Mouse (Mus musculus): Measurements from ENCODE around the gene Rabgap1l. TPM values are rescaled to one million over a fixed set of nuclear protein-coding genes. Genes with fewer than 3 reads are reported as not detected.

Rabgap1l gene
- 100 to 1,000 TPM; 202 to 244 (median 218) TPM for total RNA-seq (2022)

- peak; percentile 47 to 58 for DNase-seq (ENCODE audit: low spot score in 2 of 2)
Observed at GRCm38 (mm10) chr1:160792686-160793355, at the start of gene Rabgap1l. Rabgap1l (minus strand) TSS chr1:160793211.

- DNase-seq (ENCODE audit: low spot score in 2 of 2), result no peak
Observed at GRCm38 (mm10) chr1:160842567-160842966, 49.6 kb upstream of the Rabgap1l start.

DNA sequence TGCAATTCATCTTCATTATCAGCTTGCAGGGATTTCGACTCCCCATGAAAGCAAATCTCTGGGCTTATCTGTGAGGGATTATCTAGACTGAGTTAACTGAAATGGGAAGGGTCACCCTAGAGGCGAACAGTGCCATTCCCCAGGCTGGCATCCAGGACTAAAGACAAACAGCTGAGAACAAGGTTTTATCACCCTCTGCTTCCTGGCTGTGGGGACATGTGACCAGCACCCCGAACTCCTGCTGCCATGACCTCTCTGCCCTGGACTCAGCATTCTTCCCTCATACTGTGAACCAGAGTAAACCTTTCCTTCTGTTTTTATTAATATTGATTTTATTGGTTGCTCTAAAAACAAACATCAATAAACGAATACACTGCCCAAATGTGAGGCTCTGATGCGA lies 47.6 kb upstream of the Rabgap1l start:
- DNase-seq (ENCODE audit: low spot score in 2 of 2), result no peak

DNA sequence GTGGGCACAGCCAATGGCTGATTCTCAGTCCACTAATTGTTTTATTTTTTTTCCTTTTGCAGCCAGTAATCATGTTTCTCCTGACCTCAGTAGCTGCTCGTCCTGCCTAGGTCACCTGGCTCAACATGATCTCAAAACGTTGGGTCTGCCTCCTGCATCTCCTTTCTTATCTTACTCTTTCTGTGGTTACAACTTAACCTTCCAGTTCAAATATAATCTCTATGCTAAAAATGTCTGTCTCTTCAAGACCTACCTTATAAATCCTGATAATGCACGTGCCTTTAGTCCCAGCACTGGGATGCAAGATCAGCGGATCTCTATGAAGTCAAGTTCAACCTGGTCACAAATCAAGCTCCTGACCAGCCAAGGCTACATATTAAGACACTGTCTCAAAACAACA lies 46.1 kb upstream of the Rabgap1l start:
- no peak for DNase-seq (ENCODE audit: low spot score in 2 of 2)

DNA sequence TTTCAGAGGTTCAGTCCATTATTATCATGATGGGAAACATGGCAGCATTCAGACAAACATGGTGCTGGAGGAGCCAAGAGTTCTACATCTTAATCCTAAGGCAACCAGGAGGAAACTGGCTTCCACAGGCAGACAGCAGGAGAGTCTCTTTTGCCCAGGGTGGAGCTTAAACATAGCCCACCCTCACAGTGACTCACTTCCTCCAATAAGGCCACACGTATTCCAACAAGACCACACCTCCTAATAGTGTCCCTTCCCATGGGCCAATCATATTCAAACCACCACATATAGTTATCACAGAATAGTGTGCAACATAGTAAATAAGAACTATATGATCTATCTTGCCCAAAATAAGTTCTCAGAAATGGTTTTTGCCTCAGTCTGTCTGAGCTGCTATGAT lies 41.4 kb upstream of the Rabgap1l start:
- DNase-seq (ENCODE audit: low spot score in 2 of 2), result no peak

DNA sequence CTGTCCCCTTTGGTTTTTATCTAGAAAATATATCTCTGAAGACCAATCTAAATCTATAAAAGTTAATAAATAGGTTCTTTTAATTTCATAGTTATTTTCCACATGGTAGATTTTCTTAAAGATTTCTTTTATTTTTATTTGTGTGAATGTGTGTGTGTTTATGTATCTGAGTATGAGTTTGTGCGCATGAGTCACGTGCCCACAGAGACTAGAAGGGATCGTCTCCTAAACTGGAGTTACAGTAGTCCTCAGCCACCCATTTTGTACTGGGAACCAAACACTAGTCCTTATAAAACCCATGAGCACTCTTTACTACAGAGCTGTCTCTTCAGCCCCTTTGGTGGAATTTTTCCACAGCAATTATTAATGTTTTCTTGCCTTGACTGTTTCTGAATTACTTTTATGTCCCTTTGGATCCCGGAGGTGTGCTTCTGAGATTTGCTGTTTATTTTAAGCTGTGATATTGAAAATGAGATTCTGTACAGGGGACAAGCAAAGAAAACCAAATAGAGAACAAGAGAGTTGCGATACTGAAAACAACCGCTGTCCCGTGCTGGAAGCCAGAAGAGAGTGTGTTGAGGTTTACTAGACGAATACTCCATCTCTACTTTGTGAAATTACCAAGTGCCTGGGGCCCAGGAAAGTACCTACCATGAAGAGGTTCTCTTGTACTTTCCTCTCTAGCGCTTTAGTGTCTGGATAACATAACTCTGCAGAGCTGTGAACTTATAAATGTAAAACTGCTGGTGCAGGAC lies 39.4 kb upstream of the Rabgap1l start:
- DNase-seq (ENCODE audit: low spot score in 2 of 2), result no peak

- DNase-seq (ENCODE audit: low spot score in 2 of 2), result no peak
Observed at GRCm38 (mm10) chr1:160830608-160831498, 37.8 kb upstream of the Rabgap1l start.

GRCm38 (mm10) chr1:160825441-160825856 lies 32.4 kb upstream of the Rabgap1l start:
- DNase-seq (ENCODE audit: low spot score in 2 of 2), result no peak

DNA sequence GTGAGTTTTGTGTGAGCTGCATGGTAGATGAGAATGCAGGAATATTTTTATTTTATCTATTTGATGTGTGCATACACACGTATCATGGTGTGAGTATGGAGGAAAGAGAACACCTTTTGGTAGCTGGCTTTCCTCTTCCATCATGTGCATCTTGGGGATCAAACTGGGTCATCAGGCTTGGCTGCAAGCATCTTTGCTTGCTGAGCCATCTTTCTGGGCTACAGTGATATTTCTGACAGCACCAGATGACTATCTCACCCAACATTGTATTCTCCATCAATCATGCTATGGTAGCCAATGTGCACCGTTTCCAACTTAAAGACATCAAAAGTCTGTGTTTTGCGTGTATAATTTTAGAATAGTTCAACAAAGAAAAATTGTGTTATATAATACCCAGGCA lies 30.6 kb upstream of the Rabgap1l start:
- DNase-seq (ENCODE audit: low spot score in 2 of 2), result no peak

- no peak for DNase-seq (ENCODE audit: low spot score in 2 of 2)
Observed at GRCm38 (mm10) chr1:160814198-160814597, 21.2 kb upstream of the Rabgap1l start.

- no peak for DNase-seq (ENCODE audit: low spot score in 2 of 2)
Observed at GRCm38 (mm10) chr1:160812428-160812827, 19.4 kb upstream of the Rabgap1l start.

DNA sequence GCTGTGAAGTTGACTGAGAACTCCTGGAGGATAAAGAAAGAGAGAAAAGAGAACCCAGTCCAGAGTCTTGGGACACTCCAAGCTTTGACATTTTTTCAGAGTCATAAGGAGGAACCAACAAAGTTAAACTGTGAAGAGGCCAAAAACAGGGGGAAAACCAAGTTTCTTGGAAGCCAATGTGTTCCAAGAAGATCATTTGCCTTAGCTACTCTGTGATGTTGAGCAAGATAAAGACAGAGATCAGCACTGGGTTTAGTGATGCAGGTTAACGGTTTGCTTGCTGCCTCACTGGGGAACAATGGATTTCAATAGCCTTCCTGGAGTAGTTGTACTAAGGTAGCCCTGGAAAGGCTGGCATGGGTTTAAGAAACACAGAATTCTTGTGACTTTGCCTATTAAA lies 18.9 kb upstream of the Rabgap1l start:
- no peak for DNase-seq (ENCODE audit: low spot score in 2 of 2)

GRCm38 (mm10) chr1:160805268-160805667 lies 12.3 kb upstream of the Rabgap1l start:
- DNase-seq (ENCODE audit: low spot score in 2 of 2), result no peak

DNA sequence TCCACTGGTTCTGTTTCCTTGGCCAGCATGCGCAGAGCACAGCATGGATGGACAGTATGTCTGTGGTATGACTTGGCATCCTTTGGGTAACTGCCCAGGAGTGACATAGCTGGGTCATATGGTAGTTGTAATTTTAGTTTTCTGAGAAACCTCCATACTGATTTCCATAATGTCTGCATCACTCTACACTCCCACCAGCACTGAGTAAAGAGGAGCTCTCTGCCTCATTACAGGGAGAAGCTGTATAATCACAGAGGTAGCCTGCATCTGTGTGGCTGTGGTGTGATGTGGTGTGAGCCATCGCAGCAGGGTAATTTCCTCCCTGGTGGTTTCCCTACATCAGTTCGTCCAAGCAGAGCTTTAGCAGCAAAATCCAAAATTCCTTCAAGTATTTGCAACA lies 7.0 kb upstream of the Rabgap1l start:
- DNase-seq (ENCODE audit: low spot score in 2 of 2), result peak in 1 of 2 experiments; percentile 46

DNA sequence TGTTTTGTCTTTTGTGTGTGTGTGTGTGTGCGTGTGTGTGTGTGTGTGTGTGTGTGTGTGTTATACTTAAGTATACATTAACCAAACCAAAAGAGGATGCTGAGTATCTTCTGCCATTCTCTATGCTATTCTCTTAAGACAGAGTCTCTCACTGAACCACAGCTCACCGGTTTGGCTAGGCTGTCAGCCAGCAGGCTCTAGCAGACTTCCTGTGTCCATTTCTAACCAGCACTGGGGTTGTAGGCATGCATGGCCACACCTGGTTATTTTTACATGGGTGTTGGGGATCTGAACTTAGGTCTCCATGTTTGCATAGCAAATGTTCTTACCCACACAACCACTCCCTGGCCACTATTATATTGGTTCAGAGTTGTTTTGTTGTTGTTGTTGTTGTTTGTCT lies 2.0 kb upstream of the Rabgap1l start:
- no peak for DNase-seq (ENCODE audit: low spot score in 2 of 2)

- no peak for DNase-seq (ENCODE audit: low spot score in 2 of 2)
Observed at GRCm38 (mm10) chr1:160793791-160794757, 1.1 kb upstream of the Rabgap1l start.

- DNase-seq (ENCODE audit: low spot score in 2 of 2), result peak; percentile 12 to 16
Observed at GRCm38 (mm10) chr1:160792156-160792685, 790 bp downstream of the Rabgap1l start.

GRCm38 (mm10) chr1:160791381-160792155 lies 1.4 kb downstream of the Rabgap1l start:
- DNase-seq (ENCODE audit: low spot score in 2 of 2), result peak in 1 of 2 experiments; percentile 7

DNA sequence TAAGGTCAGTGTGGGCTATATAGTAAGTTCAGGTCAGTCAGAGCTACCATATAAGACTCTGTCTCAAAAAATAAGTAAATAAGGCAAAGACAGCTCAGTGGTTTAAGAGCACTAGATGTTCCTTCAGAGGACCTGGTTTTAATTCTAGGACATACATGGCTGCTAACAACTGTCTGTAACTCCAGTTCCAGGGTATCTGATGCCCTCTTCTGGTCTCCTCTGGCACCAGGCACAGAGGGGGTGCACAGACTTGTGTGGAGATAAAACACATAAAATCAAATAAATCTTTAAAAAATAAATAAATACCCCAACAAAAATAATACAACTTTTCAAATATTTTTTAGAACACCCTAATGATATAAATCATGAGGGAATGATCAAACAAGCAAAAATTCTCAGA lies 2.4 kb downstream of the Rabgap1l start:
- no peak for DNase-seq (ENCODE audit: low spot score in 2 of 2)

- no peak for DNase-seq (ENCODE audit: low spot score in 2 of 2)
Observed at GRCm38 (mm10) chr1:160789876-160790275, 3.1 kb downstream of the Rabgap1l start.
